Mouse (Mus musculus) right cerebral cortex, adult 18-20 months (tissue): ENCODE measurements around the gene Itpr3.

Experiments
- DNase-seq: peaks from one replicate; pipeline ENCODE4 v3.0.0; 2022; ENCODE audit warnings: mixed read lengths

The Itpr3 gene

DNA sequence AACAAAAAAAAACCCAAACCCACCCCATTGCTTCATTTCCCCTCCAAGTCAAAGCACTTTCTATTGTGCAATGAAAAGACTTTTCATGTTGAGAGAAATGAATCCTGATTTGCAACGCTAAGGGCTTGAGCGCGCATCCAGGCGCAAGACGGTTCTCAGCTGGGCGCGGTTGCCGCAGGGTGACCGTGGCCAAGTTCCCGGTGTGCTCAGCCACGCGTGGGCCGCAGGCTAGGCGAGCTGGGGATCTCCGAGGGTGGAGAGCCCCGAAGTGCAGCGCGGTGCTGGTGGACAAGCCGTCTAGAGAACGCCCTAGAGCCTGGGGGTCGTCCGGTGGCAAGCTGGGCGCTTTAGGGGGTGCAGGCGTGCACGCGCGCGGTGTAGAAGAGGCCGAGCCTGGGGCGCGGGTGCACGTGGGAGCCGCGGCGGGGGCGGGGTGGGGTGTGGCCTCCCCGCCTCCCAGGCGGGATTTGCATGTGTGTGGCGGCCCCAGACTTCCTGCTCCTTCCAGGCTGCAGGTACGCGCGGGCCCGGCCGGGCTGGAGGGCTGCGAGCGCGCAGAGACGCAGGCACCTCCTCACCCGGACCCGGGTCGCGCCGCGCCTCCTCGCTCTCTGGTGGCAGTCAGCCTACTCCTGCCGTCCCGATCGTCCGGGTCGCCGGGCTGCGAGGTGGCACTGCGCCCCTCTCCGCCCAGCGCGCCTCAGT, at the start of gene Itpr3:
Itpr3 (plus strand) TSS at position 493 of the 705 bp plus-strand sequence.
- peak; percentile 27 for DNase-seq

DNA sequence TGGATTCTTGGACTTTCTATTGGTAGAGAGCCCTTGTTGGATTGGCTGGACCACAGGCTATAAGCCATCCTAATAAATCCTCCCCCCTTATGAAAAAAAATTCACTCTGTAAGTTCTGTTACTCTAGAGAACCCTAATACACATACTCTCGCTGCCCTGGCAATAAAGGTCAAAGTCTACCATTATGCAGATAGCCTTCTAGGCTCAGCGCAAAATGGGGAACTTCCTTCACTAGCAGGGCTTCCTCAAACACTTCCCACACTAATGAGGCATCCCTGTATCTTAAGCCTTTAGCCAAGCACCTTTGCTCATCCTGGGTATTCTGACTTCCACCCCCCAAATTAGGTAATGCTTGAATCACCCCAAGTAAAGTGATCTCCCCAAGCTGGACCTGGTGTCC, 48.8 kb upstream of the Itpr3 start:
- DNase-seq, result no peak

DNA sequence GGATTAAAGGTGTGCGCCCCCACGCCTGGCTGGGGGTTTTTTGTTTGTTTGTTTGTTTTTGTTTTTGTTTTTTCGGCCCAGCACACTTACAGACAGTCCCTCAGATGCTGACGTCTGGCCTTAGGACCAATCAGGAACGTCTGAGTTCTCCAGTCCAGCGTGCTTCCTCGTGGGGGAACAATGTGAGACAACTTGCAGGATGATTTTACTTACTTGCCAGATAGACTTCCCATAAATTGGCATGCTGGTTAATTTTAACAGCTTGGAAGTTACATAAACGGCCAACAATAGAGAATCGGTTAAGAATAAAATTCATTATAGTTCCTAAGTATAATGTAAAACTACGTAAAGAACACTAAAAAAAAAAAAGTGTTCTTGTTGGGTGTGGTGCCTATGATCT, 45.9 kb upstream of the Itpr3 start:
- DNase-seq, result peak; percentile 53

DNA sequence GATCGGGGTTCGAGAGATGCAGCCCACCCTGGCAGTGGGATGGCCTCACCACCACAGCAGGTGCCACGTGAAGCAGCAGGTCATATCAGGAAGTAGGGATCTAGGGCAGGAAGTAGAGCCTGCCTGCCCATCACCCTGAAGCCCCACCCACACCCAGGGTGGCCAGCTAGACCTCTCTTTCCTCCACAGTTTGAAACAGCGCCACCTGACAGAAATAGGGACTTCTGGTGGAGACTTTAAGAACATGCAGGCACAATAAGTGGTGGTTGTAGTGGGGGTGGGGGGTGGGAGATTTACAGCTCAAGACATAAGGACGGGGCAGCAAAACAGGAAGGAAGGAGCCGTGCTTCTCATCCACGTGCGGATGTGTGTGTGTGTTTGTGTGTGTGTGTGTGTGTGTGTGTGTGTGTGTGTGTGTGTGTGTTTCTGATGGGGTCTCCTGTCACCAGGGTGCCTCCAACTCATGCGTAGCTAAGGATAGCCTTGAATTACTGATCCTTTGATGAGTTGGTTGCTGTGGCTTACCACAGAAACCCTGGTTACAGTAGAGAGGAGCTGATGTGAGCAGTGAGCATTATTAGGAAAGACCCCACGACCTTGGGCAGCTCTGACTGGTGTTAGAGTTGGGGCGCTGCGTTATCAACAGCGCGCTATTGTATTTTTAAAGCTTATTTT, 45.0 kb upstream of the Itpr3 start:
- no peak for DNase-seq

DNA sequence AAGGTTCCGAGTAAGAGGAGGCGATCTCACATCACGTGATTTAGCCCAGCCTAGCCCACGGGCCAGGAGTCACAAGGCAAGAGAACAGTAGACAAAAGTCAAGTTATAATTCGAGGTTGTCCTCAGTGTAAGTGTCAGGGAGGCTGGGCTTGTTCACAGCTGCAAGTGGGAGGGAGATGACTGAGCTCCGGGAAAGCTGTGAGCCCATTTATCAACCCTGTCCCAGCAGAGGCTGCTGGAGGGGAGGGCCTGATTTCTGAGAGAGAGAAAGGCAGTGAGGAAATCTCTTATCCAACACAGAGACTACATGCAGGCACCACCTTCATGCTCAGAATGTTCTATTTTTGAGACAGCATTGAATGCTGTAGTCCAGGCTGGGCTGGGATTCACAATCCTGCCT, 44.2 kb upstream of the Itpr3 start:
- DNase-seq, result peak; percentile 79

DNA sequence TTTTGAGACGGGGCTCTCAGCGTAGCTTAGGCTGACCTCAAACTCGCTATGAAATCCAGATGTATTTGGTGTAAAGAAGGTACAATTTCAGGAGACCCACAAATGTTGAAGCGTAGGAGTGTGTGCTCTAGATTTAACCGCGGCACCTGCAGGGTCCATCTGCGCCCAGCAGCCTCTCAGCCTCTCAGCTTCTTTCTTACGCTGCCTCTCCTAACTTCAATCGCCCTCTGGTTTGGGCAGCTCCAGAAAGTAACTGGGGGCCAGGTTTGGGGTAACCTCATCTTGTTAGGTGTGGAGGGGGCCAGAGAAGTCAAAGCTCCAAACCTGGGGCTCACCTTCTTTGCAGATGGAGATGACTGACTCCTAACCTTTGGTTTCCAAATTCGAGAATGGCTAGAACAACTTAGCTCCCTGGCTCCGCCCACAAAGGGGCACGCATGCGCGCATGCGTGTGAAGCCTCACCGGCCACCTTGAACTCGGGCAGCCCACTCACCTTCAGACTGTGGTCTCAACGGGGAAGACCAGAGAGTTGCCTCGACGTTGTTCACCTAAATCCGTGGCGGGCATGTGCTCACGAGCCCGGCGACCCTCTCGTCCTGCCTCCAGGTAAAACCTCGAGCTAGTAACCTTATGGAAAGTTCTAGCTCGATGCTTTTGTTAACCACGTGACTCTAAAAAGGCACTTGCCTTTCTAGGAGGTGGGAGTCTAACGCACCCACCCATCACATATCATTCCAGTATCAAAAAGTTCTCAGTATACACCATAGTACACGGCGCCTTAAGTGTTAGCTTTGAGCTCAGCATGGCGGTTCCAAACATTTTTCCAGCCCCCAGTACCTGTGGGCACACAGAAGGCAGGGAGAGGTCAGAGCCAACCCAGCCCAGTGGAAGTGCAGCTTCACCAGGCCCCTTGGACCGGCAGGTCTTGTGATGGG, 39.3 kb upstream of the Itpr3 start:
- DNase-seq, result peak; percentile 87

DNA sequence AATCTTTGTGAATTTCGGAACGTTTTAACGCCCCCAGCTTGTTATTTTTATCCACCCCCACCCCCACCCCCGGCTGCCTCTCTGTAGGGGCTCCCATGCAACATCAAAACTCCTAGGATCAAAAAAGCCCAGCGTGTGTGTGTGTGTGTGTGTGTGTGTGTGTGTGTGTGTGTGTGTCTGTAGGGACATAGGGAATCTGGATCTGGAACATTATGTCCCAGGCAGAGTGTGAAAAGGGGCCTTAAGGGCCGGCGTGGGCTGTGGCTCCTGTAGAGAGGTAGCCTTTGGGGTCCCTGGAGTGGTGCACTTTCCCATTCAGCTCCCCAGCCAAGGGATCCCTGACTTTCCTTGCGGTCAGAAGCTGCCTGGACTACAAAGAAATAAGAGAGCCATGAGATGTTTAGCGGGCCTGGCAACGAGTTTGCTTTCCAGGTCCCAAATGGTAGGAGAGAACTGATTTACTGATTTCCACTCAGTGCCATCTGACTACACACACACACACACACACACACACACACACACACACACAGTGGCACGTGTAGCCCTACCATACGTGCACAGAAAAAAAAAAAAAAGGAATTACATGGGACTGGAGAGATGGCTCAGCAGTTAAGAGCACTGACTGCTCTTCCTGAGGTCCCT, 38.4 kb upstream of the Itpr3 start:
- DNase-seq, result no peak

DNA sequence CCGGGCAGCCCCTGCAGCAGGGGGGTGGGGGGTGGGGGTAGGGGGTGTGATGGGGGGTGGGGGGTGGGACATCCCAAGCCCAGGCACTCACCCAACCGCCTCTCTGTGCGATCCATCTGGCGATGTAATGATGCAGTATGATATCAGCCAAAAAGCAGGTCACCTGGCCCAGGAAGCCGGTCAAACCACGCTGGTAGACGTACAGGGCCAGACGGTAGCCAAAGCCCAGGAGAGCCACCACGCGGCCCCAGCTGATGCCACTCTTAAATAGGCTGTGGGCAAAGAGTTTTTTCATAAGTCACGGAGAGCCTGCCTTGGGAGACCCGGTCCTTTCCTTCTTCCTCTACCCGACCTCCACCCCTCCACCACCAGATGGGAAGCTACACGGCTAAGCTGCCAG, 36.0 kb upstream of the Itpr3 start:
- DNase-seq, result no peak

DNA sequence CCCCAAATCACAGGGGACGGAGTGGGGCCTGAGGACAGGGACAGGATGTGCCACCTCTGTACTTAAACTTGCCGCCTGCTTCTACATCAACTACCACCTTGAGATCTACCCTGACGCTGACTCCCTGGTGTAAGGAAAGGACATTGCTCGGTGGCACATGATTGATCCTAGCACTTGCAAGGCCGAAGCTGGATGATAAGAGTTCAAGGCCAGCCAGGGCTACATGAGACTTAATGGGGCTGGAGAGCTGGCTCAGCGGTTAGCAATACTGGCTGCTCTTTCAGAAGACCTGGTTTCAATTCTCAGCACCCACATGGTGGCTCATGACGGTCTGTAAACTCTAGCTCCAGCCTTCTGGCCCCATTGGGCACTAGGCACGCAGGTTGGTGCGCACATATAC, 35.4 kb upstream of the Itpr3 start:
- no peak for DNase-seq

DNA sequence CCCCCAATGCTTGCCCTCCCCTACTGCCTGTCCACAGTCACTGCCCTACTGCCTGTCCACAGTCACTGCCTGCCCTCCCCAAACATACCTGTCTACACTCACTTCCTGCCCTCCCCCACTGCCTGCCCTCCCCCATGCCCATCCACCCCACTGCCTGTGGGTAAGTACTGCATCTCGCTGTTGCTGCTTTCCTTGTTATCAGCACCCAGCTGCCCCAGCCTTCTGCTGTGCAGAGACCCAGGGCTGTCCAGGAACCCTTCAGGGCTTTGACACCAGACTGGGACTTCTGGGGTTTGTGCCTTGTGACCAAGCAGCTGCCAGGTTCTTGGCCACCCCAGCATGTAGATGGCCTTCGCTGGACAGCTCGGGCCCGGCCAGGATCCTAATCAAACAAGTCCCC, 33.8 kb upstream of the Itpr3 start:
- DNase-seq, result no peak

DNA sequence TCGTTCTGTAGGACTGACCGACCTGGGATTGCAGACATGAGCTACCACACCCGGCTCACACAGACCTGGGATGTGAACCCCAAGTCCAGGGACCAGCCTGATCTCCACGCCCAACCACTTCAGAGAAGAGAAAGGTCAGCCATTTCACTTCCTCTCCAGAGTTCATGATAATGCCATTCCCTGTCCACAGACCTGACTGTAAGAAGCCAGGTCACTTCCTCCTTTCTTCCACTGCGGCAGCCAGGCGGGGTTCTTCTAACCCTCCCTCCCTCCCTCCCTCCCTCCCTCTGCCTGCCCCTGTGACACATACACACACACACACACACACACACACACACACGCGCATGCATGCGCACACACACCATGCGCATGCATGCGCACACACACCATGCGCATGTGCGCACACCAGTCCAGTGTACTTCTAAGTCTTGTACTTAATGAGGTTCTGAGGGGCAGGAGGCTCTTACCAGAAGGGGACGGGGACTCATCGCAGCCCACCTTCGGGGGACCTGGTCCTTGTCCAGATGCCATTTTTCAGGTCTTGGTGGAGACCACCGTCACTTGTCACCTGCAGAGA, 31.7 kb upstream of the Itpr3 start:
- DNase-seq, result no peak

DNA sequence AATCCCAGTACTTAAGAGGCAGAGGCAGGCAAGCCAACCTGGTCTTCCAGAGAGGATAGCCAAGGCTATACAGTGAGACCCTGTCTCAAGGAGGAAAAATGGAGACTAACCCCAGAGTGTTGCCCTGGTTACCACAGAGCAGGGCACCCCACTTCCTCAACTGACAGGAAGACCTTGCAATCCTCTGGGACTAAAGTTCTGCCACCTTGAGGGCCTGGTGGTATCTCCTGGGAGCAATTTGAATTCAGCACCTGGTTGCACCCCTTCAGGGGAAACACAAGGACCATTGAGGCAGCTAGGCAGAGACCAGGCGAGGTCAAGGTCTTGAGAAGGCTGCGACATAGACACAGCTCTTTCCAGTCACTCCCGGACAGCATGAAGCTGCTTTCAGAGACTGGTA, 31.2 kb upstream of the Itpr3 start:
- no peak for DNase-seq

DNA sequence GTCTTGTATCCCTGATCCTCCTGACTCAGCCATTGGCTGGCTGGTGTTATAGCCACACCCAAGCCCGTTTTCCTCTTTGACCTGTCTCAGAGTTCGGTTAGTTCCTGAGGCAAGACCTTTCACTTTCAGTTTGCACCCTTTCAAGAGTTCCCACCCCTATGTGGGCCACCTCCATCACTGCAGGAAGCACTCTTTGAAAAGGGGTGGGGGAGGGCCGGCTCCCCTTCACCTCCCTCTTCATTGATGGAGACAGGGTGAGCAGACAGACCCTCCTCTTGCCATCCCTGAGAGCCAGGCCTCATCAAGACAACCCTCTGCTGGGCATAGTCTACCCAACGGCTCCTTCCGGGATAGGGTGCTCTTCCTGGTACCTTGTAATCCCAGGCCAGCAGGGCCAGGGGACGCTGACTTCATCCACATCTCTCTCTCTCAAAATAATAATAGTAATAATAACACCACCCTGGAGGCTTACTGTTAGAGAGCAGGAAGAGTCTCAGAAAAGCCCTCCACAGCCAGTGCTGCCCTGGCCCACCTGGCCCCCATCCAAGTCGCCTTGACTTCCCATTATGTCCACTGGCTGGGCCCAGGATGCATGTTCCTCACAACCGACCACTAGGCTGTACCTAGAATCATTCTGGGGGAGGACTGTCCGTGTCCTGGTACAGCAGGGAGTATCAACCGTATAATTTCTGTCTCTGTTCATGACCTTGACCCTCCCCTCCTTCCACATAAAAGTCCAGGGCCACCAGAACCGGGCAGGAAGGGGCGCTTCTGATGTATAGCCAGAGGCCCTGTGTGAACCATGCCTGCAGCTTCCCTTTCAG, 29.4 kb upstream of the Itpr3 start:
- no peak for DNase-seq

DNA sequence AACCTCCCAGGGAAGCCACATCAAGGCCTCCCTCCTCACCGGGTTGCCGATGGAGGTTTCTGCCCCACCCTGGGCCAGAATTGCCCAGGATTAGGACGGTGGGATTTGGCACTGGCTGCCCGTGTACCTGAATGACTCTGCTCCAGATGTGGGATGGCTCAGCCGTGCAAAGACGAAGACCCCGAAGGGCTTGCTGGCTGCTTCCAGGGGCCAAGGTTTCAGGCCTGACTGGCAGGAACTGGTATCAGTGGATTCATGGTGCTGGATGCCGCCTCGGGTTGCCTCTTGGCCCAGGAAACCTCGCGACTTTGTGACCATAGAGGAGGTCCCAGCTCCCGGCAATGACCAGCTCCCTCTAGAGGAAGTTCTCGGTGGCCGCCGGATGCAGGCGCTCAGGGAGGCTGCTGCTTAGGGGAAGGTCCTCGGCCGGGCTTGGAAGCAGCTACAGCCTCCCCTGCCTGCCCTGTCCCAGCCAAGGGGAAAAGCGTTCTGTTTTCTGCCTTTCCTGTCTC, 28.8 kb upstream of the Itpr3 start:
- peak; percentile 91 for DNase-seq

DNA sequence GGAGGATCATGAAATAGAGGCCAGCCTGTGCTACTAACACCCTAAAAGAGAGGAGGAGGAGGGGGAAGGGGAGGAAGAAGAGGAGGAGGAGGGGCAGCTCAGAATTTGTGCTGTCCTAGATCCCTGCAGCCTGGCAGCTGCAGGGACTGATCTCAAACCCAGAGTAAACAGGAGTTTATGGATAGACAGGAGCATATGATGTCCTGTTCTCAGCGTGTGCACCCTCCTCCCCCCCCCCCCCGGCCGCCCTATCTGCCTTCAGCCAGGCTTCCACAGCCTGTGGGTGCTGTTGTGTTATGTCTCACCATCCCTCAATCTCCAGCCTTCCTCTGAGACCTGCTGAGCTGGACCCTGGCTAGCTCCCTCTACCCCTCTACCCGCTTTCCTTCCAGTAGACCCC, 28.2 kb upstream of the Itpr3 start, which contains the start of gene Bak1:
Bak1 (minus strand) TSS at position 101 of the 400 bp plus-strand sequence.
- DNase-seq, result no peak

DNA sequence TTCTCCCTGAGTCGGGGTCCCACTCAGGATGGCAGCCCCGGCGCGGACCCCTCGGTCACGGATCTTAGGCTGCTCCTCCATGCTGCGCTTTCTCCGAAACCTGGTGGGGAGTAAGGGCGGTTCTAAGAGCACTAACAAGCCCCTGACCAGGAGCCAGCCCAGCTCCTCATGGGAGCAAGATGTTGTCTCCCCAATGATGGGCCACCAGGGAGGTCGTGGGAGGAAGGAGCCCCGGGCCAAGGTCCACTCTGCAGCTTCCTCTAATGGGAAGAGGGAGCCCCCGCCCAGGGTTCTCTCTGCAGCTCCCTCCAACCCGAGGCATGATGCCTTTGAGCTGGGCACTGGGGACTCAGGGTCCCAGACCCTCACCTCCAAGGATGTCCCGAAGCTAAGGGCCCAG, 27.7 kb upstream of the Itpr3 start:
- DNase-seq, result no peak

DNA sequence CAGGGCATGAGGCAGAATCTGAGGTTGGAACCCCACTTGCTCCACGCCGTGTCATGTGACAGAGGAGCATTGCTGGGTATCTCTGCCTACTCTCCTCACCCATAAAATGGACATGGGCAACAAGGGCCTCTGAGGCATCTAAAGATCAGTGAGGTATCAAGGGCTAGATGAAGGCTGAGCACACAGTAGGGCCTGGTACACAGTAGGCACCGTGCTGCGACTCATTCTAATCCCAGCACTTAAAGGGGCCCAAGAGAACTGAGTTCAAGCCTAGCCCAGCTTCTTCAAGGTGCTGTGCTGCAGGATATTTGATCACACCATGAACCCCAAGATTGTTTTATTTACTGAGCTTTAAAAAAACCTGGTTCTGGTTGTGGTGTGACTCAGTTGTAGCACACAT, 26.2 kb upstream of the Itpr3 start:
- no peak for DNase-seq

DNA sequence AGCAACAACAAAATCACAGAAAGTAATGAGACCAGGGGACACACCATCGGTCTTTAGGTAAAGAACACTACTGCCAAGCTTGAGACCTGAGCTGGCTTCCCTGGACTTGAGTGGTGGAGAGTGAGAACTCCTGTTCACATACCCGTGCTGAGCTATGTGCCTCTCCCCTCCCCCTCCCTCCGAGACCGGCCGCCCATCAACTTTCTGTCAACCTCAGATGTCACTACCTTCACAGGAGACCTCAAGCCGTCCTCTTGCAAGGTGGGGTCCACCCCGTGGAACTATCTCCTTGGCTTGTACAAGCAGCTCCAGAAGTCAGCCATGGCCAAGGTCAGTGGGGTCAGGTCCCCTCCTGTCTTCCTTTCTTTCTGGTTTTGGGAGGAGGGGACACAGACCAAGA, 24.8 kb upstream of the Itpr3 start:
- no peak for DNase-seq

DNA sequence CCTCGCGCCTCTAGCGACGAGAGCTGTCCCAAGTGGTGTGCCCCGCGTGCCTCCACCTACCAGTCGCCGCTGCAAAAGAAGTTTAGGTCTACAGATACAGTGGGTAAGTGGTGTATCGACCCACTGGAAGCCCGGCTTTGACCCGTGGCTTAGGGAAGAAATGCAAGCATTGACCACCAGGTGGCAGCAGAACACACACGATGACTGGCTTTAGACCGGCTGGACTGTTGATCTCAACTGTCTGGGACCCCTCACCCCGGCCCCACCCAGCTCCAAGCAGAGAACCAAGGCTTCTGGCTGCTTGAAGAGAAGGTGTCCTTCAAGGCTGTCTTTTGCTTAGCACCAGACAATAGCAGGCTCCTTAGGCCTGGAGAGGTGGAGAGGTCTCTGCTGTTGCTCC, 24.2 kb upstream of the Itpr3 start:
- no peak for DNase-seq

DNA sequence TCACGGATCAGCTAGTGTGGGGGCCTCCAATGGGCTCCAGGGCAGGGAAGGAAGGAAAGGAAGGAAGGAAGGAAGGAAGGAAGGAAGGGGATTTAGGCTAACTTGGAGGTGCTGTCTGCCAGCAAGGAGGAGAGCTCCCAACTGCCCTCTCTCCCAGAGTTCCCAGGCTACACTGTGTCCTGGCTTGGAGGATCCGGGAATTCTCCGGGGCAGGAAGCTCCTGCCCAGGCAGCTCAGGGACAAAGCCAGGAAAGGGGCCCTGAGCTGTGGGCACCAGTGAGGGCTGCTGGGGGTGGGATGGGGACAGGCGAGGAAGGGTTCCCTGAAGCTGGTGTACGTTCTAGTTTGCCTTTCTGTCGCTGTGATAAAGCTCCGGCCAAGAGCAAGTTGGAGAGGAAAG, 20.6 kb upstream of the Itpr3 start:
- DNase-seq, result no peak

DNA sequence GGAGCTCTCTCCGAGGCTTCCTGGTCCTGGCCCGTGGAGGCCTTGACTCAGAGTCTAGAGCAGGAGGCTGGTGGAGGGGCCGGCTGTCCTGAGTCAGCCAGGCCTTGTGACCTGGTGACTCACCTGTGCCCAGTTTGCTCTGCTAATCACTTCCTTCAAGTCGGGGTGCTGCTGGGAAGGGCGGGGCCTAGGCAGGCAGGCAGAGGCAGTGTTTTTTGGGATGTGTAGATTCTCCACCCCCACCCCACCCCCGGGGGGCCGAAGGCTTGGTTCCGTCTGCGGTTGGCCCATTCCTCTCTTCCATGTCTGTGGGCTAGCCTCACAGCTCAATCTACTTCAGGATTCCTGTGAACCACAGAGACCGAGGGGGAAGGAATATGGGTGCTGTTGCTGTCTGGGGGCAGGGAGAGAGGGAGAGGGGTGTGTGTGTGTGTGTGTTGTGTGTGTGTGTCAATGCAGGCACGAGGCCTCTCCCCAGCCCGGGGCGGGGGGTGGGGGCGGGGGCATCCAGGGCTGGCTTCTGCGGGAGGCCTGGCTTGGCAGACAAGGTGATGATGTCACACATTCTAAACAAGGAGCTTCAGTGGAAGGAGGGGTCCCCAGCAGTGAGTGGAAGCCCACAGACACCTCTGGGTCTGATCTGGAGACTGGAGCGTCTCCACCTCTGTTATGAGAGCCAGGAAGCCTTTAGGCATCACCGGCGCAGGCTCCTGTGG, 18.6 kb upstream of the Itpr3 start:
- no peak for DNase-seq
